ENCODE assay signal across 8 mouse cellular contexts in the genomic region with DNA sequence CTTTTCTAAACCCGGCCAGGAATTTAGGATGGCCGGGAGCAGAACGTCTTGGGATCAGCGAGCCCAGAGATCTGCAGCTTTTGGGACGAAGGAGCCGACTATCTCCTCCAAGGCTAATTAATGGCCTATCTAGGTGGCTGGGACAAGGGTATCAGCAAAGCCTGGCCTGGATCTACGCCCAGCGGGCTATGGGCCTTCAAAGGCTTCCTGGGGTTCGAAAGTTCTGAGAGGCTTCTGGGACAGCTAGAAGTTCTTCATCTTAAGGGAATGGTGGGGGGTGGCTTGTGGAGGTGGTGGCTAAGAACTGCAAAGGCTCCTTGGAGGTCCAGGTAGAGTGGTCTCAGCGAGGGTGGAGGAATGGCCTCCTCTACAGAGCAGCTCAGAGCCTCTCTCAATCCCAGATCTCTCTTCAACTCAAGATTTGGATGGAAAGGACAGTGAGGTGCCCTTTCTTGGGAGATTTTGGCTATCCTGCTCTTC. TPM values are rescaled to one million over a fixed set of nuclear protein-coding genes. Genes with fewer than 3 reads are reported as not detected.
DNase-seq lines count a peak whose midpoint lies in the region; ATAC-seq and TF ChIP-seq lines count a peak whose summit lies in the region.

No protein-coding gene starts in this region.

- peak overlapping the region; percentile 98 for H3K27ac ChIP-seq in forebrain, embryonic 10.5 days
- H3K27ac ChIP-seq in limb, embryonic 12.5 days = peak overlapping the region; percentile 100

- peak overlapping the region; percentile 27 for H3ac ChIP-seq in myocyte (ENCODE audit: control insufficient read depth, insufficient read length)

- WGBS in forebrain, embryonic 10.5 days = under 1% methylated on average over 10 of the region's 10 CpGs
- WGBS in limb, embryonic 12.5 days = under 1% methylated on average over 10 of the region's 10 CpGs

- intact Hi-C loops in heart, postnatal 14 days (cut with DNase I) = no loop called here

- peaks cover 37% of the 10 kb centered on the region for H3K27me3 ChIP-seq in forebrain, embryonic 10.5 days (ENCODE audit: poor library complexity, severe bottlenecking)
- no peaks in the 10 kb centered on the region for H3K27me3 ChIP-seq in limb, embryonic 12.5 days
- H3K27me3 ChIP-seq in myocyte (ENCODE audit: control insufficient read depth, insufficient read depth, insufficient read length) = no peaks in the 10 kb centered on the region

- H3K36me3 ChIP-seq in forebrain, embryonic 10.5 days (replicated peaks) = peaks cover 25% of the 10 kb centered on the region
- peaks cover 27% of the 10 kb centered on the region for H3K36me3 ChIP-seq in limb, embryonic 12.5 days
- H3K36me3 ChIP-seq in myocyte (ENCODE audit: control insufficient read depth, insufficient read depth) = no peaks in the 10 kb centered on the region

- peak; percentile 5; the same call in 1 of the 2 replicates for ATAC-seq in limb, embryonic 12.5 days (ENCODE audit: insufficient number of reproducible peaks, insufficient read depth, low FRiP score, low TSS enrichment, low read depth)
- no peak for ATAC-seq in erythroid progenitor cell, adult 5-6 weeks (replicated peaks; ENCODE audit: low FRiP score, poor library complexity, severe bottlenecking)
- no peak for ATAC-seq in monocyte, adult 5-6 weeks (replicated peaks; ENCODE audit: insufficient number of reproducible peaks, low FRiP score, low TSS enrichment, poor library complexity, severe bottlenecking)

- peak; percentile 1 for DNase-seq in thymus, postnatal 14 days
- DNase-seq in thymus, postnatal 36 days = no peak
- DNase-seq in forebrain, embryonic 10.5 days (ENCODE audit: extremely low spot score, low spot score) = peak; percentile 73
- peak; percentile 55 to 58 for DNase-seq in heart, postnatal 14 days

- H3K4me1 ChIP-seq in forebrain, embryonic 10.5 days = peaks cover 66% of the 10 kb centered on the region
- peaks cover 39% of the 10 kb centered on the region for H3K4me1 ChIP-seq in limb, embryonic 12.5 days (replicated peaks)

- TF ChIP-seq POLR2A in myocyte (IDR thresholded peaks at IDR 0.05; ENCODE audit: insufficient read length, low read depth) = no peak

- peak overlapping the region; percentile 97 for H3K9ac ChIP-seq in limb, embryonic 12.5 days (replicated peaks)

- H3K9me3 ChIP-seq in forebrain, embryonic 10.5 days = no peaks in the 10 kb centered on the region
- H3K9me3 ChIP-seq in limb, embryonic 12.5 days = no peaks in the 10 kb centered on the region

- H3K4me3 ChIP-seq in forebrain, embryonic 10.5 days = peak overlapping the region; percentile 72
- peak overlapping the region; percentile 86 for H3K4me3 ChIP-seq in limb, embryonic 12.5 days (replicated peaks)
- H3K4me3 ChIP-seq in myocyte = peak overlapping the region; percentile 31

- peak overlapping the region; percentile 98 for H3K4me2 ChIP-seq in limb, embryonic 12.5 days
- H3K4me2 ChIP-seq in myocyte (ENCODE audit: low read depth) = peak overlapping the region; percentile 83

- H3K79me2 ChIP-seq in myocyte (ENCODE audit: control insufficient read depth, insufficient read depth) = no peaks in the 10 kb centered on the region

TF ChIP-seq in myocyte, 11 proteins besides CTCF, POLR2A, EP300 and RAD21:
- no peak for TF ChIP-seq MYOD1 (IDR thresholded peaks at IDR 0.05; ENCODE audit: control insufficient read depth in 1 of 3, insufficient read length in 2 of 3, low read depth in 2 of 3)
- no peak for TF ChIP-seq REST (IDR thresholded peaks at IDR 0.05; ENCODE audit: insufficient read depth, insufficient read length)
- no peak for TF ChIP-seq POLR2AphosphoS2 (IDR thresholded peaks at IDR 0.05; ENCODE audit: insufficient read length, low read depth)
- no peak for TF ChIP-seq MAX (IDR thresholded peaks at IDR 0.05; ENCODE audit: low read depth)
- no peak for TF ChIP-seq E2F4 (IDR thresholded peaks at IDR 0.05; ENCODE audit: insufficient read depth)
- no peak for TF ChIP-seq MYOG (IDR thresholded peaks at IDR 0.05; ENCODE audit: control insufficient read depth in 1 of 3, insufficient read depth in 1 of 3, insufficient read length in 2 of 3, low read depth in 2 of 3)
- no peak for TF ChIP-seq USF1 (IDR thresholded peaks at IDR 0.05; ENCODE audit: low read depth)
- TF ChIP-seq TCF12 (IDR thresholded peaks at IDR 0.05; ENCODE audit: insufficient read depth, poor library complexity, severe bottlenecking) = no peak
- no peak for TF ChIP-seq CEBPB (IDR thresholded peaks at IDR 0.05; ENCODE audit: insufficient read depth, poor library complexity, severe bottlenecking)
- TF ChIP-seq SRF (IDR thresholded peaks at IDR 0.05; ENCODE audit: control insufficient read depth, insufficient read length, low read depth) = no peak
- TF ChIP-seq TCF3 (IDR thresholded peaks at IDR 0.05; ENCODE audit: insufficient read length, low read depth) = no peak

RNA-seq across cellular contexts. Expression of a gene that starts 1.1 kb away (rescaled TPM):
- polyA plus RNA-seq in forebrain, embryonic 10.5 days (2016; fragmentation: Nextera tagmentation; extraction: Ambion mirVana) = 37.9 and 39.1 TPM in 2 replicates
- 1 to 10 TPM; 7.0 to 9.2 TPM for total RNA-seq in heart, postnatal 14 days (2021)
- 147 and 151 TPM in 2 replicates for polyA plus RNA-seq in limb, embryonic 12.5 days (2016; fragmentation: Nextera tagmentation; extraction: Ambion mirVana)
- 2.8 TPM for polyA plus RNA-seq in myocyte (2012; fragmentation: generic; extraction: Trizol)
- not detected in 2 replicates for total RNA-seq in erythroid progenitor cell, adult 5-6 weeks (2015; ENCODE audit: low replicate concordance)
- not detected in 2 replicates for total RNA-seq in erythroid progenitor cell, adult 5-6 weeks (2017; ENCODE audit: low replicate concordance)
- total RNA-seq in monocyte, adult 5-6 weeks (2017) = not detected in 3 replicates

RNA-seq across cellular contexts. Expression of a gene that starts 29.8 kb away (rescaled TPM):
- 24.5 and 25.8 TPM in 2 replicates for polyA plus RNA-seq in forebrain, embryonic 10.5 days (2016; fragmentation: Nextera tagmentation; extraction: Ambion mirVana)
- total RNA-seq in heart, postnatal 14 days (2021) = 10 to 100 TPM; 13.6 to 15.8 TPM
- 38.9 and 46.0 TPM in 2 replicates for polyA plus RNA-seq in limb, embryonic 12.5 days (2016; fragmentation: Nextera tagmentation; extraction: Ambion mirVana)
- 0.12 TPM for polyA plus RNA-seq in myocyte (2012; fragmentation: generic; extraction: Trizol)
- under 0.01 and 4.2 TPM in 2 replicates for total RNA-seq in erythroid progenitor cell, adult 5-6 weeks (2015; ENCODE audit: low replicate concordance)
- 0.26 and 0.45 TPM in 2 replicates for total RNA-seq in erythroid progenitor cell, adult 5-6 weeks (2017; ENCODE audit: low replicate concordance)
- total RNA-seq in monocyte, adult 5-6 weeks (2017) = 0.10 to 0.75 TPM (median 0.49 TPM) in 3 replicates

RNA-seq across cellular contexts. Expression of a gene that starts 35.4 kb away (rescaled TPM):
- 8.0 and 10.2 TPM in 2 replicates for polyA plus RNA-seq in forebrain, embryonic 10.5 days (2016; fragmentation: Nextera tagmentation; extraction: Ambion mirVana)
- 1 to 10 TPM; 4.4 to 6.1 TPM for total RNA-seq in heart, postnatal 14 days (2021)
- polyA plus RNA-seq in limb, embryonic 12.5 days (2016; fragmentation: Nextera tagmentation; extraction: Ambion mirVana) = 25.2 and 36.4 TPM in 2 replicates
- polyA plus RNA-seq in myocyte (2012; fragmentation: generic; extraction: Trizol) = 0.28 TPM
- 18.4 and 28.1 TPM in 2 replicates for total RNA-seq in erythroid progenitor cell, adult 5-6 weeks (2015; ENCODE audit: low replicate concordance)
- 2.3 and 33.1 TPM in 2 replicates for total RNA-seq in erythroid progenitor cell, adult 5-6 weeks (2017; ENCODE audit: low replicate concordance)
- 18.7 to 37.5 TPM (median 30.9 TPM) in 3 replicates for total RNA-seq in monocyte, adult 5-6 weeks (2017)

RNA-seq across cellular contexts. Expression of a gene that starts 40.1 kb away (rescaled TPM):
- polyA plus RNA-seq in forebrain, embryonic 10.5 days (2016; fragmentation: Nextera tagmentation; extraction: Ambion mirVana) = 4.6 and 5.4 TPM in 2 replicates
- total RNA-seq in heart, postnatal 14 days (2021) = 10 to 100 TPM; 19.8 to 21.1 TPM
- 17.7 and 19.9 TPM in 2 replicates for polyA plus RNA-seq in limb, embryonic 12.5 days (2016; fragmentation: Nextera tagmentation; extraction: Ambion mirVana)
- 0.06 TPM for polyA plus RNA-seq in myocyte (2012; fragmentation: generic; extraction: Trizol)
- not detected in 2 replicates for total RNA-seq in erythroid progenitor cell, adult 5-6 weeks (2015; ENCODE audit: low replicate concordance)
- total RNA-seq in erythroid progenitor cell, adult 5-6 weeks (2017; ENCODE audit: low replicate concordance) = not detected in 2 replicates
- 2.2 to 4.2 TPM (median 2.5 TPM) in 3 replicates for total RNA-seq in monocyte, adult 5-6 weeks (2017)

RNA-seq across cellular contexts. Expression of a gene that starts 58.3 kb away (rescaled TPM):
- polyA plus RNA-seq in forebrain, embryonic 10.5 days (2016; fragmentation: Nextera tagmentation; extraction: Ambion mirVana) = 0.26 TPM in 2 replicates
- total RNA-seq in heart, postnatal 14 days (2021) = under 1 TPM; 0.37 to 0.60 TPM
- polyA plus RNA-seq in limb, embryonic 12.5 days (2016; fragmentation: Nextera tagmentation; extraction: Ambion mirVana) = 0.26 and 0.68 TPM in 2 replicates
- 0.04 TPM for polyA plus RNA-seq in myocyte (2012; fragmentation: generic; extraction: Trizol)
- 8.8 and 11.9 TPM in 2 replicates for total RNA-seq in erythroid progenitor cell, adult 5-6 weeks (2015; ENCODE audit: low replicate concordance)
- 2.8 and 8.9 TPM in 2 replicates for total RNA-seq in erythroid progenitor cell, adult 5-6 weeks (2017; ENCODE audit: low replicate concordance)
- 14.5 to 27.0 TPM (median 18.8 TPM) in 3 replicates for total RNA-seq in monocyte, adult 5-6 weeks (2017)

Comparison
In these comparisons a context has a peak if more than half of its experiments do, and no peak if none do; other contexts are left out.
1. DNase-seq: peak in thymus, postnatal 14 days (single experiment), forebrain, embryonic 10.5 days (single experiment) and heart, postnatal 14 days (2 of 2); none in thymus, postnatal 36 days (0 of 2).
2. H3K4me3 ChIP-seq: peak in every context shown above with its lines; median percentile 86 in limb, embryonic 12.5 days; 72 in forebrain, embryonic 10.5 days; 31 in myocyte.